Mouse (Mus musculus) testis, adult 2 months (tissue): ENCODE results near the gene Lrrc4. TPM values are rescaled to one million over a fixed set of nuclear protein-coding genes. Genes with fewer than 3 reads are reported as not detected.

Experiments
- H3K27ac ChIP-seq: fragments of 200-500 bp; 2 replicates; pipeline ENCODE4 v1.5.1; 2012; ENCODE audit warnings: low read depth, low read length; ENCODE audit not compliant: control insufficient read depth, insufficient read depth
- H3K27me3 ChIP-seq: fragments of 200-500 bp; 2 replicates; pipeline ENCODE4 v1.6.1; 2012; ENCODE audit warnings: mild to moderate bottlenecking, low read length, moderate library complexity; ENCODE audit not compliant: control insufficient read depth, insufficient read depth
- H3K36me3 ChIP-seq: fragments of 200-500 bp; 2 replicates; pipeline ENCODE4 v1.6.1; 2012; ENCODE audit warnings: mild to moderate bottlenecking, low read length; ENCODE audit not compliant: control insufficient read depth, insufficient read depth
- H3K4me1 ChIP-seq: fragments of 200-500 bp; 2 replicates; pipeline ENCODE4 v1.6.1; 2012; ENCODE audit warnings: low read length; ENCODE audit not compliant: control insufficient read depth, insufficient read depth
- H3K4me3 ChIP-seq: fragments of 200-500 bp; 2 replicates; pipeline ENCODE4 v1.5.1; 2012; ENCODE audit warnings: low read depth, mild to moderate bottlenecking, low read length, moderate library complexity, mixed read lengths; ENCODE audit not compliant: control insufficient read depth
- CTCF ChIP-seq: fragments of 200-500 bp; IDR thresholded peaks from 2 replicates; pipeline ENCODE4 v1.5.1; 2012; ENCODE audit warnings: low read depth, mild to moderate bottlenecking, inconsistent platforms, low read length, moderate library complexity; ENCODE audit not compliant: control insufficient read depth, insufficient read depth, insufficient replicate concordance
- POLR2A ChIP-seq: fragments of 200-500 bp; IDR thresholded peaks from 2 replicates; pipeline ENCODE4 v1.6.1; 2012; ENCODE audit warnings: low read depth, mild to moderate bottlenecking, inconsistent platforms, low read length, moderate library complexity; ENCODE audit not compliant: control insufficient read depth
- polyA plus RNA-seq: library from polyadenylated mRNA; depleted of rRNA; stranded (reverse); fragments of >200 nt; gene quantifications from 2 replicates; pipeline ENCODE4 v1.2.3, GENCODE M21; 2012

Lrrc4 gene
- polyA plus RNA-seq, 1 experiment = 3.0 TPM

GRCm38 (mm10) chr6:28685052-28685451 is 146.5 kb downstream of the Lrrc4 start:
- Histone ChIP-seq H3K27me3 (no peaks in the 10 kb centered on the region), H3K36me3 (no peaks in the 10 kb centered on the region), H3K27ac (no peak overlapping the region), H3K4me1 (no peaks in the 10 kb centered on the region), H3K4me3 (no peak overlapping the region)
- TF ChIP-seq CTCF = no peak
- TF ChIP-seq POLR2A = no peak

DNA sequence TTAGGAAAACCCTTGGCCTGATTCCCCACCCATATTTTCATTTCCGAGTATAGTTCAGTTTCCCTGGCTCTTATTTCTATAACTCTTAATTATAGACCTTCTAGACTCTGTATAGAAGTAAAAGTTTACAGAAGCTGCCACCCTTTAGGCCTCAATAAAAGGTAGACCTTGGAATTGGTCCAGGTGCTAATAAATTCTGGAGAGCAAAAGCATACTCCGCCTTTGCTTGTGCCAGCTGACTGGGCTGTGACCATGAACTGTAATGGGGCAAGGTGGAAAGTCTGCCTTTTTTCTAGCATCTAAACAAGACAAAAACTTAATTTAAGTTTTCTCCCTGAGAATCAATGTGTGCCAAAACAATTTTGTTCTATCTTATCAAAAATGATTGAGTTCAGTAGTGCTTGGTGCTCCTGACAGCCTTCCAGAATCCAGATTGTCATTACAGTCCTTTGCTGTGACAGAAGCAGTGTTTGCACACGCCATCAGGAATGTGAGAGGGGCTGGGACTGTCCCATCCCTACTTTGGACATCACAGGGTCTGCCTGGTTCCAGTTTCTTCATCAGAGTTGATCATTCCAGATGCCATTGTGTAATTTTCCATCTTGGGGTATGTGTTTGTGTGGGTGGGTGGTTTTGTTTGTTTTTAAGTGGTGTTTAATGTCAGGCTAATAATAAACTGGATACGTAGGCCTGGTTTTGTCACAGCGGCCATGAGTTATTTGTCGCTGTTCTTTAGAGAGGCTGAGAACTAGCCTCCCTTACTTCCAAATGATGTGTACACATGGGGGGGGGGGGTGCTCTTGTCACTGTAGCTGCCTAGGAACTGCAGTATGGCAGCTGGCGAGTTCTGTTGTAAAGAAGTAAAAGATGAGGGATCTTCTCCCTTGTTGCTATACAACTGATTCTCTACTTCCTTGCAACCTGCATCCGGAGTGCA is 149.8 kb downstream of the Lrrc4 start:
- H3K27ac ChIP-seq = no peak overlapping the region
- H3K36me3 ChIP-seq = no peaks in the 10 kb centered on the region
- no peaks in the 10 kb centered on the region for H3K4me1 ChIP-seq
- TF ChIP-seq POLR2A (no peak), CTCF (no peak)
- no peak overlapping the region for H3K4me3 ChIP-seq
- no peaks in the 10 kb centered on the region for H3K27me3 ChIP-seq

- no peaks in the 10 kb centered on the region for H3K27me3 ChIP-seq
- no peak overlapping the region for H3K4me3 ChIP-seq
- H3K4me1 ChIP-seq = no peaks in the 10 kb centered on the region
- no peak overlapping the region for H3K27ac ChIP-seq
- no peaks in the 10 kb centered on the region for H3K36me3 ChIP-seq
- TF ChIP-seq POLR2A (no peak), CTCF (no peak)
Observed at GRCm38 (mm10) chr6:28680537-28680936, 151.0 kb downstream of the Lrrc4 start.

GRCm38 (mm10) chr6:28678896-28679295 is 152.7 kb downstream of the Lrrc4 start:
- H3K4me1 ChIP-seq = no peaks in the 10 kb centered on the region

GRCm38 (mm10) chr6:28674686-28675085 is 156.9 kb downstream of the Lrrc4 start:
- no peaks in the 10 kb centered on the region for H3K36me3 ChIP-seq
- H3K27ac ChIP-seq = no peak overlapping the region
- H3K4me1 ChIP-seq = no peaks in the 10 kb centered on the region
- H3K27me3 ChIP-seq = no peaks in the 10 kb centered on the region
- no peak overlapping the region for H3K4me3 ChIP-seq
- TF ChIP-seq CTCF = no peak
- no peak for TF ChIP-seq POLR2A

More at GRCm38 (mm10) chr6:28678896-28679295, 152.7 kb downstream of the Lrrc4 start:
- TF ChIP-seq POLR2A (no peak), CTCF (no peak)
- no peak overlapping the region for H3K4me3 ChIP-seq
- H3K27me3 ChIP-seq = no peaks in the 10 kb centered on the region
- no peak overlapping the region for H3K27ac ChIP-seq
- H3K36me3 ChIP-seq = no peaks in the 10 kb centered on the region

DNA sequence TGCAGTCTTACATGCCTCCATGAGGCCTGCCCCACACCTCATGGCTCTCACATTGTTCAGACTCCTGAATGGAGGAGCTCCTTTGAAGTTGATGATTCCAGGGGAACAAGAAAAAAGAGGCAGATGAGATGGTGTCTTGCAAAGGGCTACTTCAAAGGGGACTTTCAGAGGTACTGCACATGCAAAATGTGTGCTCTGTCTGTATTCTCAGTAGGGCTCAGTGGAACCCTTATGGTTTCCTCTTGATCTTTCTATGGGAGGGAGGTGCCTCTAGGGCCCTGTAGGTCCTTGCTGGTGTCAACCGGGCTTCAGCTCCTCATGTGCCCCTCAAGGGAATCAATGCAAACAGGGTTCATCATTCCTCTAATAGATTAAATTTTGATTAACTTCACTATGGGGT is 159.2 kb downstream of the Lrrc4 start:
- Histone ChIP-seq H3K4me3 (peak overlapping the region; percentile 33), H3K27me3 (no peaks in the 10 kb centered on the region), H3K36me3 (no peaks in the 10 kb centered on the region), H3K27ac (no peak overlapping the region), H3K4me1 (no peaks in the 10 kb centered on the region)
- TF ChIP-seq CTCF = no peak
- no peak for TF ChIP-seq POLR2A

GRCm38 (mm10) chr6:28669251-28669650 is 162.3 kb downstream of the Lrrc4 start:
- no peak for TF ChIP-seq CTCF
- no peak for TF ChIP-seq POLR2A
- Histone ChIP-seq H3K36me3 (no peaks in the 10 kb centered on the region), H3K27me3 (no peaks in the 10 kb centered on the region), H3K4me1 (no peaks in the 10 kb centered on the region), H3K27ac (no peak overlapping the region), H3K4me3 (no peak overlapping the region)
